Mouse (Mus musculus): Measurements from ENCODE around the gene Rhox4d. TPM values are rescaled to one million over a fixed set of nuclear protein-coding genes. Genes with fewer than 3 reads are reported as not detected.
"Not testable (repeated sequence)": the region's sequence is repeated elsewhere in the genome, so short reads cannot be mapped to it uniquely, and the experiment has no call there.

Gene Rhox4d
- polyA plus RNA-seq (2016; fragmentation: Nextera tagmentation; extraction: Ambion mirVana) = not detected in 2 replicates

DNA sequence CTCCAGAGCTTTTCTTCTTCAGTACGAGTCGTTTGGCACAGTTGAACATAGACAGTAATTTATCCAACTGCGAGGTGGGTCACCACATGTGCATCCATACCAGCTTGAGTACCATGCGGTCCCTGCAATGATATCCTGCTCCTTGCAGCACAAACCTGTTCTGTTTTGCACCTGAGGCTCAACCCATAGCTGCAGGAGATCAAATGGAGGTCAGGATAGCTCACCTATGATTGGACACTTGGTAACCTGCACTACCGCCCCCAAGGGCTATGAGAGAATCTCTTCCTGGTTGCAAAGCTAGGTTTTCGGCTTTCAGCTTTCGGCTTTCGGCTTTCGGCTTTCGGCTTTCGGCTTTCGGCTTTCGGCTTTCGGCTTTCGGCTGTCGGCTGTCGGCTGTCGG lies at the start of gene Rhox4d:
Gene Rhox4d (plus strand): TSS at position 301 of the 400 bp plus-strand sequence.
- not testable (repeated sequence) for ATAC-seq (ENCODE audit: low FRiP score, low read depth); H3K36me3 ChIP-seq; H3K9ac ChIP-seq (replicated peaks); H3K27ac ChIP-seq (replicated peaks); H3K27me3 ChIP-seq; H3K4me3 ChIP-seq; H3K4me1 ChIP-seq; H3K9me3 ChIP-seq; H3K4me2 ChIP-seq (replicated peaks)
- WGBS = 96% methylated on average over 16 of the region's 18 CpGs

DNA sequence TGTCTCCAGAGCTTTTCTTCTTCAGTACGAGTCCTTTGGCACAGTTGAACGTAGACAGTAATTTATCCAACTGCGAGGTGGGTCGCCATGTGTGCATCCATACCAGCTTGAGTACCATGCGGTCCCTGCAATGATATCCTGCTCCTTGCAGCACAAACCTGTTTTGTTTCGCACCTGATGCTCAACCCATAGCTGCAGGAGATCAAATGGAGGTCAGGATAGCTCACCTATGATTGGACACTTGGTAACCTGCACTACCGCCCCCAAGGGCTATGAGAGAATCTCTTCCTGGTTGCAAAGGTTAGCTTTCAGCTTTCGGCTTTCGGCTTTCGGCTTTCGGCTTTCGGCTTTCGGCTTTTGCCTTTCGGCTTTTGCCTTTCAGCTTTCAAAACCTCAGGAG lies 34.1 kb upstream of the Rhox4d start, which contains the start of gene Rhox4c:
Gene Rhox4c (plus strand): TSS at position 301 of the 400 bp plus-strand sequence.
- H3K27me3 ChIP-seq; H3K4me2 ChIP-seq (replicated peaks); H3K36me3 ChIP-seq; H3K9me3 ChIP-seq; ATAC-seq (ENCODE audit: low FRiP score, low read depth); H3K9ac ChIP-seq (replicated peaks); H3K4me3 ChIP-seq; H3K27ac ChIP-seq (replicated peaks); H3K4me1 ChIP-seq: not testable (repeated sequence)
- 91% methylated on average over 14 of the region's 14 CpGs for WGBS

DNA sequence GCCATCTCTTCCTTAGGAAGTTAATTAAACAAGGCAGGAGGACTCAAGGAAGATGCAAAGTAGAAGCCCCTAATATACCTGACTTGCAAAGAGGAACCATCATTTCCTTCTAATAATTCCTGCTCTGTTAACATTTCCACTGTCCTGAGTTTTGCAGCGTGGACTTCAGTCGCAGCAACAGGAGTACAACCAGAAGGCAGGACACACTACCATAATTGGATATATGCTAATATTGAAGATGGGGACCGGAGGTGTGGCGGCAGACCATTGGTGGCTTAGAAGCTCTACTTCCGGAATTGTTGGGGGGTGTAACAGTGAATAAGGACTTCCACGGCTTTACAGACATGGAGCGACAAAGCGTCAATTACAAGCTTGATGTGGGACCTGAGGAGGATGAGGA lies 16.0 kb downstream of the Rhox4d start, which contains the start of gene Rhox2e:
Gene Rhox2e (plus strand): TSS at position 301 of the 400 bp plus-strand sequence.
- not testable (repeated sequence) for H3K9me3 ChIP-seq; H3K4me1 ChIP-seq; H3K36me3 ChIP-seq; H3K9ac ChIP-seq (replicated peaks); H3K4me3 ChIP-seq; H3K27me3 ChIP-seq; H3K27ac ChIP-seq (replicated peaks); H3K4me2 ChIP-seq (replicated peaks); ATAC-seq (ENCODE audit: low FRiP score, low read depth)
- WGBS = 97% methylated on average over 2 of the region's 8 CpGs

DNA sequence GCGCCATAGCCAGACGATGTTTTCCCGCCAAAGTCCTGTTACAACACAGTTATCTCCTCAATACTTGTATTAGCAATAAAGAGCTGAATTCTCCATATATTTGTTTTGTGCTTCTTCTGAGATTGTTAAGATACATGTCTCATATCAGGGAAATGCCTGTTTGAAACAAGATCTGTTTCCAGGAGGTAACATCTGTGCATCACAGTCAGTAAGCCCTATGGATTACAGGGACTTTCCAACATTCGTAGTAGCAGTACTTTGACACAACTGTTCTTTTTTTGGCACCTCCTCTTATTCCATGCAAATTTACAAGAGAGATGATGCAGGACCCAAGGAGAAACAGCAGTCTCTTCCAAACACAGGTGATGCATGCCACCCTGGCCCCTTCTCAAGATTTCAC lies 27.6 kb downstream of the Rhox4d start, which contains the start of gene Rhox3e:
Gene Rhox3e (plus strand): TSS at position 301 of the 400 bp plus-strand sequence.
- ATAC-seq (ENCODE audit: low FRiP score, low read depth) = not testable (repeated sequence)

DNA sequence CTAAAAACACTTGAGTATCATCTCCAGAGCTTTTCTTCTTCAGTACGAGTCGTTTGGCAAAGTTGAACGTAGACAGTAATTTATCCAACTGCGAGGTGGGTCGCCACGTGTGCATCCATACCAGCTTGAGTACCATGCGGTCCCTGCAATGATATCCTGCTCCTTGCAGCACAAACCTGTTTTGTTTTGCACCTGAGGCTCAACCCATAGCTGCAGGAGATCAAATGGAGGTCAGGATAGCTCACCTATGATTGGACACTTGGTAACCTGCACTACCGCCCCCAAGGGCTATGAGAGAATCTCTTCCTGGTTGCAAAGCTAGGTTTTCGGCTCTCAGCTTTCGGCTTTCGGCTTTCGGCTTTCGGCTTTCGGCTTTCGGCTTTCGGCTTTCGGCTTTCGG lies 43.0 kb downstream of the Rhox4d start, which contains the start of gene Rhox4e:
Gene Rhox4e (plus strand): TSS at position 301 of the 400 bp plus-strand sequence.
- H3K27ac ChIP-seq (replicated peaks); H3K4me1 ChIP-seq; H3K27me3 ChIP-seq; H3K9me3 ChIP-seq; H3K4me2 ChIP-seq (replicated peaks); ATAC-seq (ENCODE audit: low FRiP score, low read depth); H3K4me3 ChIP-seq; H3K36me3 ChIP-seq; H3K9ac ChIP-seq (replicated peaks): not testable (repeated sequence)
- 98% methylated on average over 8 of the region's 18 CpGs for WGBS

More for the DNA sequence above, 27.6 kb downstream of the Rhox4d start, which contains the start of gene Rhox3e:
- H3K4me2 ChIP-seq (replicated peaks); H3K36me3 ChIP-seq; H3K9me3 ChIP-seq; H3K9ac ChIP-seq (replicated peaks); H3K4me3 ChIP-seq; H3K27ac ChIP-seq (replicated peaks); H3K4me1 ChIP-seq; H3K27me3 ChIP-seq: not testable (repeated sequence)
- WGBS = no CpG with 5 or more reads among the region's 4 CpGs

Other genes with a start within 250 kb of the Rhox4d start
- gene Rhox4a, start 249.0 kb upstream of the Rhox4d start, polyA plus RNA-seq (2016; fragmentation: Nextera tagmentation; extraction: Ambion mirVana) = not detected in 2 replicates
- not detected in 2 replicates for gene Rhox3a2, start 134.3 kb upstream of the Rhox4d start, polyA plus RNA-seq (2016; fragmentation: Nextera tagmentation; extraction: Ambion mirVana)
- 0.56 TPM in 1 of 2 replicates, not detected in the other for gene Rhox4a2, start 123.5 kb upstream of the Rhox4d start, polyA plus RNA-seq (2016; fragmentation: Nextera tagmentation; extraction: Ambion mirVana)
- gene Rhox2b, start 102.3 kb upstream of the Rhox4d start, polyA plus RNA-seq (2016; fragmentation: Nextera tagmentation; extraction: Ambion mirVana) = 0.43 TPM in 1 of 2 replicates, not detected in the other
- 0.24 TPM in 1 of 2 replicates, not detected in the other for gene Rhox4b, start 81.9 kb upstream of the Rhox4d start, polyA plus RNA-seq (2016; fragmentation: Nextera tagmentation; extraction: Ambion mirVana)
- gene Rhox2c, start 60.7 kb upstream of the Rhox4d start, polyA plus RNA-seq (2016; fragmentation: Nextera tagmentation; extraction: Ambion mirVana) = 1.7 and 3.0 TPM in 2 replicates
- gene Rhox3c, start 55.8 kb upstream of the Rhox4d start, polyA plus RNA-seq (2016; fragmentation: Nextera tagmentation; extraction: Ambion mirVana) = not detected in 2 replicates
- gene Rhox4c, start 34.0 kb upstream of the Rhox4d start, polyA plus RNA-seq (2016; fragmentation: Nextera tagmentation; extraction: Ambion mirVana) = not detected in 2 replicates
- not detected in 2 replicates for gene Rhox2d, start 20.9 kb upstream of the Rhox4d start, polyA plus RNA-seq (2016; fragmentation: Nextera tagmentation; extraction: Ambion mirVana)
- 0.48 TPM in 1 of 2 replicates, not detected in the other for gene Rhox2e, start 16.1 kb downstream of the Rhox4d start, polyA plus RNA-seq (2016; fragmentation: Nextera tagmentation; extraction: Ambion mirVana)
- not detected in 2 replicates for gene Rhox3e, start 27.7 kb downstream of the Rhox4d start, polyA plus RNA-seq (2016; fragmentation: Nextera tagmentation; extraction: Ambion mirVana)
- not detected in 2 replicates for gene Rhox4e, start 43.1 kb downstream of the Rhox4d start, polyA plus RNA-seq (2016; fragmentation: Nextera tagmentation; extraction: Ambion mirVana)
- gene Rhox2f, start 57.0 kb downstream of the Rhox4d start, polyA plus RNA-seq (2016; fragmentation: Nextera tagmentation; extraction: Ambion mirVana) = 0.39 TPM in 1 of 2 replicates, not detected in the other
- not detected in 2 replicates for gene Rhox3f, start 66.6 kb downstream of the Rhox4d start, polyA plus RNA-seq (2016; fragmentation: Nextera tagmentation; extraction: Ambion mirVana)
- not detected in 2 replicates for gene Rhox4f, start 93.3 kb downstream of the Rhox4d start, polyA plus RNA-seq (2016; fragmentation: Nextera tagmentation; extraction: Ambion mirVana)
- not detected in 2 replicates for gene Rhox3g, start 114.3 kb downstream of the Rhox4d start, polyA plus RNA-seq (2016; fragmentation: Nextera tagmentation; extraction: Ambion mirVana)
- gene Rhox2g, start 129.1 kb downstream of the Rhox4d start, polyA plus RNA-seq (2016; fragmentation: Nextera tagmentation; extraction: Ambion mirVana) = not detected in 2 replicates
- gene Rhox4g, start 137.0 kb downstream of the Rhox4d start, polyA plus RNA-seq (2016; fragmentation: Nextera tagmentation; extraction: Ambion mirVana) = not detected in 2 replicates
- gene Rhox3h, start 154.4 kb downstream of the Rhox4d start, polyA plus RNA-seq (2016; fragmentation: Nextera tagmentation; extraction: Ambion mirVana) = not detected in 2 replicates
- gene Rhox2h, start 158.9 kb downstream of the Rhox4d start, polyA plus RNA-seq (2016; fragmentation: Nextera tagmentation; extraction: Ambion mirVana) = not detected in 2 replicates